Mouse (Mus musculus) liver, embryonic 14.5 days (tissue): Measurements from ENCODE around the gene Mad1l1.

Experiments used
- CTCF ChIP-seq: IDR thresholded peaks from 2 replicates; pipeline ENCODE4 v1.5.1; 2016; ENCODE audit warnings: antibody characterized with exemption, low read depth, control low read depth
- EP300 ChIP-seq: IDR thresholded peaks from 2 replicates; pipeline ENCODE4 v1.6.1; 2016; ENCODE audit warnings: antibody characterized with exemption, low read depth

DNA sequence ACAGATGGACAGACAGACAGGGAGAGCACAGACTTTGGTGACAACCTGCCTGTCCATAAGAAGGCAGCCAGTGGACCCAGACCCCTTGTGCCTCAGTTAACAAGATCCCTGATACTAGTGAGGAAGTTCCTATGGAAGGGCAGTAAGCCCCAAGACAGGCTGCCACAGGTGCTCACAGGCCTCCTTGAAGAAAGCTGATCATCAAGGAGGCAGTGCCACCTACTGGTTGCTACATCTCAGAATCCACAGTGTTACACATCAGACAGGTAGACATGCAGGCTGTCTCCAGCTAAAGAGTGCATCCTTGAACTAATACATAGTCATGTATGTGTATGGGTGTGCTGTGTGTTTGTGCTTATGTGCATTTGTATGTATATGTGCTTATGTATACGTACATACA is 29.2 kb downstream of the Mad1l1 start:
- TF ChIP-seq CTCF (peak; percentile 77), EP300 (no peak)
